Mouse (Mus musculus) midbrain, postnatal 0 days (tissue): ENCODE measurements around the gene Strap. TPM values are rescaled to one million over a fixed set of nuclear protein-coding genes. Genes with fewer than 3 reads are reported as not detected.

Experiments used
- ATAC-seq: fragments of 200-750 bp; cut with Nextera tagmentation; 2 replicates; pipeline ENCODE4 v1.8.0; 2017; ENCODE audit warnings: moderate number of reproducible peaks, mild to moderate bottlenecking, moderate TSS enrichment, moderate library complexity; ENCODE audit not compliant: low FRiP score
- DNase-seq: peaks from one replicate; pipeline ENCODE4 v3.0.0-alpha.2; 2015; ENCODE audit warnings: low spot score
- H3K27ac ChIP-seq: fragments of 300-500 bp; sonication (generic); 2 replicates; pipeline ENCODE4 v1.5.1; 2014; ENCODE audit warnings: low read depth, mild to moderate bottlenecking, low read length, mixed read lengths
- H3K27me3 ChIP-seq: fragments of 300-500 bp; sonication (generic); 2 replicates; pipeline ENCODE4 v1.6.1; 2014; ENCODE audit warnings: low read length, control low read depth, mixed read lengths; ENCODE audit not compliant: insufficient read depth
- H3K36me3 ChIP-seq: fragments of 300-500 bp; sonication (generic); 2 replicates; pipeline ENCODE4 v1.6.1; 2014; ENCODE audit warnings: low read length, control low read depth, mixed read lengths; ENCODE audit not compliant: insufficient read depth
- H3K4me1 ChIP-seq: fragments of 300-500 bp; sonication (generic); 2 replicates; pipeline ENCODE4 v1.6.1; 2014; ENCODE audit warnings: mild to moderate bottlenecking, control low read depth, antibody characterized with exemption, low read length, mixed read lengths; ENCODE audit not compliant: insufficient read depth
- H3K4me2 ChIP-seq: fragments of 300-500 bp; sonication (generic); 2 replicates; pipeline ENCODE4 v1.6.1; 2014; ENCODE audit warnings: low read depth, mild to moderate bottlenecking, low read length, mixed read lengths; ENCODE audit not compliant: poor library complexity, severe bottlenecking
- H3K4me3 ChIP-seq: fragments of 300-500 bp; sonication (generic); 2 replicates; pipeline ENCODE4 v1.5.1; 2014; ENCODE audit warnings: low read depth, mild to moderate bottlenecking, low read length, moderate library complexity
- H3K9ac ChIP-seq: fragments of 300-500 bp; sonication (generic); replicated peaks from 2 replicates; pipeline ENCODE4 v1.6.1; 2014; ENCODE audit warnings: mild to moderate bottlenecking, low read length, moderate library complexity, mixed read lengths; ENCODE audit not compliant: poor library complexity, severe bottlenecking
- H3K9me3 ChIP-seq: fragments of 300-500 bp; sonication (generic); 2 replicates; pipeline ENCODE4 v1.6.1; 2016; ENCODE audit warnings: low read length, control low read depth
- CTCF ChIP-seq: IDR thresholded peaks from 2 replicates; pipeline ENCODE4 v1.5.1; 2016; ENCODE audit warnings: antibody characterized with exemption, mild to moderate bottlenecking
- WGBS: fragments of 180-500 bp; shearing (Covaris S2); extraction: QIAGEN DNeasy Blood & Tissue Kit; methylation state at CpG from one replicate; pipeline ENCODE4 v1.1.7; 2014; 5-methylcytosine and 5-hydroxymethylcytosine counted together
- polyA plus RNA-seq: library from polyadenylated mRNA; unstranded; fragments of >200 nt; fragmentation: Nextera tagmentation; extraction: Ambion mirVana; gene quantifications from 2 replicates; pipeline ENCODE4 v1.2.1, GENCODE M21; 2015
- total RNA-seq: library from RNA; depleted of rRNA; stranded (reverse); fragments of >200 nt; gene quantifications from 2 replicates; pipeline ENCODE4 v1.2.3, GENCODE M21; 2014

Strap gene
- total and polyA plus RNA-seq, 2 experiments from 2014 or later, result 80.9 to 166 TPM

- H3K27me3 ChIP-seq, result no peaks in the 10 kb centered on the region
- WGBS, result 93% methylated on average over 8 of the region's 8 CpGs
- H3K9me3 ChIP-seq, result no peaks in the 10 kb centered on the region
- no peak overlapping the region for H3K9ac ChIP-seq
- no peak overlapping the region for H3K27ac ChIP-seq
- no peaks in the 10 kb centered on the region for H3K4me1 ChIP-seq
- H3K4me3 ChIP-seq, result no peak overlapping the region
- ATAC-seq, result no peak
- no peak overlapping the region for H3K4me2 ChIP-seq
- no peaks in the 10 kb centered on the region for H3K36me3 ChIP-seq
- DNase-seq, result no peak
- TF ChIP-seq CTCF, result no peak
Measured at GRCm38 (mm10) chr6:137695046-137695445, 39.8 kb upstream of the Strap start.

GRCm38 (mm10) chr6:137696445-137697204 lies 38.3 kb upstream of the Strap start:
- no peak overlapping the region for H3K9ac ChIP-seq
- no peaks in the 10 kb centered on the region for H3K4me1 ChIP-seq
- 29% methylated on average over 8 of the region's 8 CpGs for WGBS
- H3K9me3 ChIP-seq, result no peaks in the 10 kb centered on the region
- no peak overlapping the region for H3K27ac ChIP-seq
- no peak overlapping the region for H3K4me2 ChIP-seq
- no peaks in the 10 kb centered on the region for H3K27me3 ChIP-seq
- ATAC-seq, result no peak
- no peak for DNase-seq
- H3K36me3 ChIP-seq, result no peaks in the 10 kb centered on the region
- no peak for TF ChIP-seq CTCF
- H3K4me3 ChIP-seq, result no peak overlapping the region

GRCm38 (mm10) chr6:137699434-137699833 lies 35.4 kb upstream of the Strap start:
- DNase-seq, result no peak
- Histone ChIP-seq H3K9ac (no peak overlapping the region), H3K9me3 (no peaks in the 10 kb centered on the region), H3K27ac (no peak overlapping the region), H3K27me3 (no peaks in the 10 kb centered on the region), H3K4me1 (no peaks in the 10 kb centered on the region), H3K36me3 (no peaks in the 10 kb centered on the region), H3K4me3 (no peak overlapping the region), H3K4me2 (no peak overlapping the region)
- 74% methylated on average over 7 of the region's 7 CpGs for WGBS
- peak; percentile 41; the same call in 1 of the 2 replicates for ATAC-seq
- no peak for TF ChIP-seq CTCF

GRCm38 (mm10) chr6:137702186-137702585 lies 32.7 kb upstream of the Strap start:
- Histone ChIP-seq H3K27ac (no peak overlapping the region), H3K9me3 (no peaks in the 10 kb centered on the region)
- 95% methylated on average over 3 of the region's 3 CpGs for WGBS

GRCm38 (mm10) chr6:137702918-137703317 lies 32.0 kb upstream of the Strap start:
- H3K36me3 ChIP-seq, result no peaks in the 10 kb centered on the region
- H3K9me3 ChIP-seq, result no peaks in the 10 kb centered on the region
- WGBS, result 95% methylated on average over 4 of the region's 4 CpGs
- no peaks in the 10 kb centered on the region for H3K27me3 ChIP-seq
- no peak for DNase-seq
- ATAC-seq, result no peak
- no peaks in the 10 kb centered on the region for H3K4me1 ChIP-seq
- no peak overlapping the region for H3K4me2 ChIP-seq
- H3K27ac ChIP-seq, result no peak overlapping the region
- no peak overlapping the region for H3K9ac ChIP-seq
- no peak overlapping the region for H3K4me3 ChIP-seq
- no peak for TF ChIP-seq CTCF

More at GRCm38 (mm10) chr6:137702186-137702585, 32.7 kb upstream of the Strap start:
- no peak overlapping the region for H3K4me3 ChIP-seq
- H3K4me2 ChIP-seq, result no peak overlapping the region
- H3K9ac ChIP-seq, result no peak overlapping the region
- no peak for ATAC-seq
- no peak for DNase-seq
- H3K4me1 ChIP-seq, result no peaks in the 10 kb centered on the region
- H3K36me3 ChIP-seq, result no peaks in the 10 kb centered on the region
- TF ChIP-seq CTCF, result no peak
- H3K27me3 ChIP-seq, result no peaks in the 10 kb centered on the region

GRCm38 (mm10) chr6:137703431-137703830 lies 31.4 kb upstream of the Strap start:
- no peak for TF ChIP-seq CTCF
- Histone ChIP-seq H3K4me3 (no peak overlapping the region), H3K36me3 (no peaks in the 10 kb centered on the region), H3K9me3 (no peaks in the 10 kb centered on the region), H3K4me2 (no peak overlapping the region), H3K27me3 (no peaks in the 10 kb centered on the region), H3K9ac (no peak overlapping the region), H3K4me1 (no peaks in the 10 kb centered on the region), H3K27ac (no peak overlapping the region)
- 89% methylated on average over 7 of the region's 7 CpGs for WGBS
- DNase-seq (no peak), ATAC-seq (no peak)
